Mouse (Mus musculus): Measurements from ENCODE around the gene Cdk12.

Gene Cdk12

GRCm38 (mm10) chr11:98318421-98319116 lies 115.7 kb downstream of the Cdk12 start:
- DNase-seq (ENCODE audit: low spot score): no peak

GRCm38 (mm10) chr11:98319120-98319519 lies 116.3 kb downstream of the Cdk12 start:
- DNase-seq (ENCODE audit: low spot score): no peak

DNA sequence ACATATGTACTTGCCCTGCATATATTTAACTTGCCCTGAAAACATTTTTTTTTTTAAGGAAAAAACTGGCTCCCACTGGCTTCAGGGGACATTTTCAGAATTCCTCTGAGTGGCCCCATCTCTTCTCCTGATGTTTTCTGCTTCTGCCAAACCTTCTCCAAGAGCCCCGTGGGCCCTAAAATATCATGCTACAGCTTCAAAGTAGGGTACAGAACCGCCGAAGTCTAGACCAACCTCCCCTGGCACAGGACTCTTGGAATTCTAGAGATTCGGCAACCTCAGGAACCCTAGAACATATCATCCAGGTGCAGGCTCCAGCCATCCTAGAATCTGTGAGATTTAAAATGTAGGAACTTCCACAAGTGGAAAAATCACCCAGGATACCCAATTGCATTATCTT lies 116.7 kb downstream of the Cdk12 start:
- DNase-seq (ENCODE audit: low spot score): no peak

GRCm38 (mm10) chr11:98319944-98320343 lies 117.1 kb downstream of the Cdk12 start:
- no peak for DNase-seq (ENCODE audit: low spot score)

DNA sequence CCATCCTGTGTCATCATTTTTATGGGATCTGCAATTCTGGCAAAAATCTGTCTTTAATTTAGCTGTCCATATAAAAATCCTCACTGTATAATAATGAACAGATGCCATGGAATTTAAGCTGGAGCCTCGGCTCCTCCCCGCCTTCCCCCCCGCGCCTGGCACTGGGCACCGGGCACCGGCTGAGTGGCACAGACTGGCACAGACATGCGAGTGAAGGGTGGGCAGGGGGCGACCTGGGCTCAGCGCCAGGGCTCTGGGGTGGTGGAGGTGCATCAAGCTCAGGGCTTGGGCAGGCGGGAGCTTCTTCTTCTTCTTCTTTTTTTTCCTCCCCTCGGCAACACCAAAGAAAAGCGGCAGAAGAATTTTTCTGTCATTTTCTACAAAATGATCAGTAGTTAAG lies 117.5 kb downstream of the Cdk12 start:
- DNase-seq (ENCODE audit: low spot score): no peak

DNA sequence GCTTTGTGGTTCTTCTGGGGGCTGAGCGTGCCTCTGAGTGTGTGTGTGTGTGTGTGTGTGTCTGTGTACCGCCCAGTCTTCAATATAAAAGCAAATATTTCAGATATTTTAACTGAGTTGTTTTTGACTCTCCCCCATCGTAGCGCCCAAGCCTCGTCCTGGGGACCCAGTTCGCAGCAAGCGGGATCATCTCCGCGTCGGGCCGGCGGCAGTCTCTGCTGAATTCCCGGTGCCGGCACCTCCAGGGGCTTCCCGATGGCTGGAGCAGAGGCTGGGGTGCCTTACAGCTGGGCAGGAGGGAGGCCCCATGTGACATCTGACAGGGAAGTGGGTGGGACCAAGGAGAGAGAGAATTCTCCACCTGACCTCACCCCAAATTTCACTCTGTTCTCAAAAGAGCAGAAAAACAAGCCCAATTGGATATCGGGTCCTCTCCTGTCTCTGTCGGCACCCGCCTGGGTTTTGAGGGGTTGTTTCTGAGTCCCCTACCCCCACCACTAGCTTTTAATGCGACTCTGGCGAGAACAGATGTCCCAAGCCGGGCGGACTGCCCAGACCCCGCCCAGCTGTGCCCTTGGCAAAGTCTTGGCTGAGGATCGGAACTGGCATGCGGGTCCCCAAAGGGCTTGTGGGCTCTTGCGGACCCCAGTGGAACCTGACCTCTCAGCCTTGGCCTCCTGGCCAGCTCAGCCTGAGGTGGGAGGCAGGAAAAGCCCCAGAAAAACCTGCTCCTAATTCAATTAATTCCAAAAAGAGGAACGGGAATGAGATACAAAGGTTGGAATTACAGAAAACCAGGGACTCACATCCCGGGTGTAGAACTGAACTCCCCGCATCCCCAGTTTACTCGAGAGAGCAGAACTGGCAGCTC lies 118.2 kb downstream of the Cdk12 start:
- DNase-seq (ENCODE audit: low spot score): no peak

DNA sequence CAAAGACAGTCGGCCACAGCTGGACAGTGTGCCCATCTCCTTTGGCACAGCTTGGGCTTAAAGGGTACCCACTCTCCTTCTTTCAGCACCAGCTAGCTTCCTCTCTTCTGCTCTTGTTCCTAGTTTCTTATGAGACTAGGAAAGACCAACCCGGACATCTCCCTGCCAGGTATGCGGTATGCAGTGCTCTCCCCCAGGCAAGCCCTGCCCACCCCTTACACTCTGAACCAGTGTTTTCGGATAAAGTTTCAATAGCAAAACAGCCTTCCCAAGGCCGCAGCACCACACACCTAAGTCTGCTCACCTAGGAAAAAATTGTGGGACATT lies 118.8 kb downstream of the Cdk12 start:
- no peak for DNase-seq (ENCODE audit: low spot score)

DNA sequence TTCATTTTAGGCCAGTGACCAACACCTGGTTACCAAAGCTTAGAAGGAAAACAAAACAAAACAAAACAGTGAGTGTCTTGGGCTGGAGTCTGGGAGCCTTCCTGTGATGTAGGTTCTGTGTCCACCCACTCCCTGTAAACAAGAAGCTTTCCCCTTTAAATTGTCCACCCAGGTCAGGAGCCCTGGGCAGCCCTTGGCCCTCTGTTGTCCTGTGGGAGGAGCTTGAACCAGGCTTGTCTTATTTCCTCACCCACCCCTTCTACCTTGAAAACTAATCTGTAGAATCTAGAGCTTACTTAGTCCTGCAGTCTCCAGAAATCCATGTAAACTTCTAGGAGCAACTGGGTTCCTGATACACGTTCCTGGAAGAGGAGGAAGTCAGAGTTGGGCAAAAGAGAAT lies 119.3 kb downstream of the Cdk12 start:
- no peak for DNase-seq (ENCODE audit: low spot score)

DNA sequence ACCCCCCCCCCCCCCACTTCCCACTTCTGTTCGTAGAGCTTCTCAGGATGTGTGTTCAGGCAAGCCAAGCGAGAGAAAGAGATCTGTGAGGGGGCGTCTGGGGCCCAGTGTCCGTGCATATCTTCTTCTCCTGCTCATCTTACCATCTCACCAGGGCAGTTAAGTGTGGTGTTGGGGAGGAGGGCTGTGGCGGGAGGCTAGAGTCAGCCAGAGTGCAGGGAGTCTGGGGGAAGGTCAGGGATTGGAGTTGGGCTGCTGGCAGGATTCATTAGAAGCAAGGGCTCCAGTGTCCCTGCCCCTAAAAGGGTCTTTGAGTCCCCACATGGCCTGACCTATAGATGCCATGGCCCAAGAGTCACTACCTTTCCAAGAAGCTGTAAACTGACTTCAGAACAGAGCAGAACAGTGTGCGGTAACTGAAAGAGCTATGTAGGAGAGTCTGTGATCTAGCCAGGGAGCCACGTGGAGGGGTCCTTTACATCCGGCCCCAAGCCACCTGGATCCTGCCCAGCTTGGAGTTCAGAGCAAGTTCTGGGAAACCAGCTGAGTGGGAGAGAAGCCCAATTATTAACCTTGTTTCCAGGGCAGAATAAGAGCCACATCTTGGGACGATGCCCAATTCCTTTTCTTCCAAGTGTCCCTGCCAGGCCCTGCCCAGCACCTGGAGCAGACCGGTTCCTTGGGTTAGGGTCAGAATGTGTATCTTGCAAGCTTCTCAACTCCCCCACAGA lies 120.4 kb downstream of the Cdk12 start:
- no peak for DNase-seq (ENCODE audit: low spot score)

GRCm38 (mm10) chr11:98323933-98324332 lies 121.1 kb downstream of the Cdk12 start:
- DNase-seq (ENCODE audit: low spot score): no peak

GRCm38 (mm10) chr11:98325191-98325820 lies 122.4 kb downstream of the Cdk12 start:
- no peak for DNase-seq (ENCODE audit: low spot score)

DNA sequence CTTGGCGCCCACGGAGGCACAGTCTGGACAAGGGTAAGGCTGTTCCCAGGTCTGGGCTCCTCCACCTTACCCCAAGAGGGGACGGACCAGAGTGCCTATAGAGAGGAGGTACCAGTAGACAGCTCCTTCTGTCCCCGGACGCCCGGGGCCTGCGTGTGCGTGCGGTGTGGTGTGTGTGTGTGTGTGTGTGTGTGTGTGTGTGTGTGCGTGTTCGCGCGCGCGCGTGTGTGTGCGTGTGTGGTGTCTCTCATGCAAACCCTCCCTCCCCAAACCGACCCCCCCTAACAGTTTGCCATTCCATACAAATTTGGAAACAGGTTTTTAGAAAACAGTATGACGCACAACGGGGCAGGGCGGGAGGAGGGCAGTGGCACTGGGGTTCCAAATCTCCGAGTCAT lies 123.0 kb downstream of the Cdk12 start:
- no peak for DNase-seq (ENCODE audit: low spot score)

GRCm38 (mm10) chr11:98326741-98327135 lies 123.9 kb downstream of the Cdk12 start:
- DNase-seq (ENCODE audit: low spot score): no peak

DNA sequence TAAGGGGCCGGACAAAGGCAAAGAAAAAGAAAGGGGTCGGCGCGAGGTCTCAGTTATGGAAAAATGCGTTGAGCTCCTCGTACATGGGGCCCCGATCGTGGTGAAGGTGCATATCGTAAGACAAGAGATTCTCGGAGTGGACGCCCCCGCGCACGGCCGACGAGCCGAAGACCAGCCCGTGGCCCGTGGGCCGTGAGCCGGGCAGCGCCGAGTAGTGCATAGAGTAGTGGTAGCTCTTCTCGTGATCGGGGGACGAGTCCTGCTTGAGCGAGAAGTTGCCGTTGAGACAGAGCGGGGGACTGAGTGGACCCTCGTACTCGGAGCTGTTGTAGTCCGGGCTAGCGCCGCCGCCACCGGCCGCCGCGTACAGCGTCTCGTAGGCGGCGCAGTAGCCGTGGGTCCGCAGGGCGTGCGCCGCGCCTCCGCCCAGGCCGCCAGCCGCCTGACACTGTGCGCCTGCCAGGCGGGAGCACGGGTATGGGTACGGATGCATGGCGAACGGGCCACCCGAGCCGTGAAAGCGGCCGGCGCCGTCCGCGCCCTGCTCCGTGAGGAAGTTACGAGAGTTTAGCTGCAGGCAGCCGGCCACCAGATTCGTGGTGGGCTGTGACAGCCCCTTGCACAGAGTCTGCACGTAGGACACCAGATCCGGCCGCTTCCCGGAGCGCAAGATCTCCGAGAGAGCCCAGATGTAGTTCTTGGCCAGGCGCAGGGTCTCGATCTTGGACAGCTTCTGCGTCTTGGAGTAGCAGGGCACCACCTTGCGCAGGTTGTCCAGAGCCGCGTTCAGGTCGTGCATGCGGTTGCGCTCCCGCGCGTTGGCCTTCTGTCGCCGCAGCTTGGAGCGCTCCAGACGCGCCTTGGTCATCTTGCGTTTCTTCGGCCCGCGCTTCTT lies 124.5 kb downstream of the Cdk12 start:
- DNase-seq (ENCODE audit: low spot score): no peak

- no peak for DNase-seq (ENCODE audit: low spot score)
Measured at GRCm38 (mm10) chr11:98328031-98328370, 125.1 kb downstream of the Cdk12 start.
